Mouse (Mus musculus): ENCODE data around the gene Zfp992.
"Not testable (repeated sequence)": the region's sequence is repeated elsewhere in the genome, so short reads cannot be mapped to it uniquely, and the experiment has no call there.

Zfp992 gene

DNA sequence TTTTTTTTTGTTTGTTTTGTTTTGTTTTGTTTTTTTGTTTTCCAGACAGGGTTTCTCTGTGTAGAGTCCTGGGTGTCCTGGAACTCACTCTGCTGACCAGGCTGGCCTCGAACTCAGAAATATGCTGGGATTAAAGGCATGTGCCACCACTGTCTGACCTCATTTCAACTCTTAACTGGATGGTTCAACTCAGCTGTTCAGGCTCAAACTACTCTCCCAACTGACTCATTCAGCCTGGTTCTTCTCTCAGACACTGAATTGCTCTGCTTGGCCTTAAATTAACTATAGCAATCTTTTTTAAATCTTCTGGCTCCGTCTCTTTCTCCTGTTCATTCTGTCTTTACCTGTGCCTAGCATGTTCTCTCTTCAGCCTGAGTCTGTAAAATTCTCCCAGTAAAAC, 68.3 kb downstream of the Zfp992 start:
- not testable (repeated sequence) for DNase-seq (ENCODE audit: low spot score in 2 of 2)

Data from urinary bladder, postnatal 4 days (tissue).